Mouse (Mus musculus) heart, postnatal 0 days (tissue): ENCODE measurements at regions not wholly inside any gene's neighbourhood (a gene's known extent, or its start where the extent isn't known, plus 50 kb on each side); places are given as distances from the start of the nearest gene placed in this dataset.

Experiments
- CTCF ChIP-seq: IDR thresholded peaks from 2 replicates; pipeline ENCODE4 v1.5.1; 2016; ENCODE audit warnings: antibody characterized with exemption, control low read depth, low read depth
- EP300 ChIP-seq: IDR thresholded peaks from 2 replicates; pipeline ENCODE4 v1.6.1; 2016; ENCODE audit warnings: antibody characterized with exemption, low read depth

- TF ChIP-seq CTCF (no peak), EP300 (no peak)
Observed at GRCm38 (mm10) chr2:51285632-51286031, 136.7 kb upstream of the Rnd3 start.
